Mouse (Mus musculus): ENCODE results near the gene Ttc4. TPM values are rescaled to one million over a fixed set of nuclear protein-coding genes. Genes with fewer than 3 reads are reported as not detected.

Gene Ttc4
- polyA plus RNA-seq, 1 experiment, result 28.2 TPM

GRCm38 (mm10) chr4:106663956-106664470 is 14.7 kb downstream of the Ttc4 start:
- Histone ChIP-seq H3K27me3 (ENCODE audit: control insufficient read depth, insufficient read depth, insufficient read length) (no peaks in the 10 kb centered on the region), H3K4me3 (no peak overlapping the region), H3K36me3 (ENCODE audit: control insufficient read depth, insufficient read depth) (peaks cover 31% of the 10 kb centered on the region), H3ac (ENCODE audit: control insufficient read depth, insufficient read length) (no peak overlapping the region), H3K79me2 (ENCODE audit: control insufficient read depth, insufficient read depth) (no peaks in the 10 kb centered on the region), H3K4me2 (ENCODE audit: low read depth) (no peak overlapping the region)
- TF ChIP-seq REST (IDR thresholded peaks at IDR 0.05; ENCODE audit: insufficient read depth, insufficient read length) (no peak), TCF3 (IDR thresholded peaks at IDR 0.05; ENCODE audit: insufficient read length, low read depth) (no peak)

- TF ChIP-seq POLR2AphosphoS2 (IDR thresholded peaks at IDR 0.05; ENCODE audit: insufficient read length, low read depth) (no peak), USF1 (IDR thresholded peaks at IDR 0.05; ENCODE audit: low read depth) (no peak), MYOG (IDR thresholded peaks at IDR 0.05; ENCODE audit: control insufficient read depth in 1 of 3, insufficient read depth in 1 of 3, insufficient read length in 2 of 3, low read depth in 2 of 3) (no peak), TCF12 (IDR thresholded peaks at IDR 0.05; ENCODE audit: insufficient read depth, poor library complexity, severe bottlenecking) (no peak), MYOD1 (IDR thresholded peaks at IDR 0.05; ENCODE audit: control insufficient read depth in 1 of 3, insufficient read length in 2 of 3, low read depth in 2 of 3) (no peak), MAX (IDR thresholded peaks at IDR 0.05; ENCODE audit: low read depth) (no peak), REST (IDR thresholded peaks at IDR 0.05; ENCODE audit: insufficient read depth, insufficient read length) (no peak), SRF (IDR thresholded peaks at IDR 0.05; ENCODE audit: control insufficient read depth, insufficient read length, low read depth) (no peak), CEBPB (IDR thresholded peaks at IDR 0.05; ENCODE audit: insufficient read depth, poor library complexity, severe bottlenecking) (no peak)
Measured at GRCm38 (mm10) chr4:106655681-106656080, 23.1 kb downstream of the Ttc4 start.

GRCm38 (mm10) chr4:106653051-106653450 is 25.7 kb downstream of the Ttc4 start:
- no peak for TF ChIP-seq CEBPB (IDR thresholded peaks at IDR 0.05; ENCODE audit: insufficient read depth, poor library complexity, severe bottlenecking)
- TF ChIP-seq USF1 (IDR thresholded peaks at IDR 0.05; ENCODE audit: low read depth), result no peak
- no peak for TF ChIP-seq POLR2AphosphoS2 (IDR thresholded peaks at IDR 0.05; ENCODE audit: insufficient read length, low read depth)
- no peak for TF ChIP-seq E2F4 (IDR thresholded peaks at IDR 0.05; ENCODE audit: insufficient read depth)
- TF ChIP-seq POLR2A (IDR thresholded peaks at IDR 0.05; ENCODE audit: insufficient read length, low read depth), result no peak
- TF ChIP-seq TCF3 (IDR thresholded peaks at IDR 0.05; ENCODE audit: insufficient read length, low read depth), result no peak
- TF ChIP-seq MYOD1 (IDR thresholded peaks at IDR 0.05; ENCODE audit: control insufficient read depth in 1 of 3, insufficient read length in 2 of 3, low read depth in 2 of 3), result no peak
- no peak for TF ChIP-seq SRF (IDR thresholded peaks at IDR 0.05; ENCODE audit: control insufficient read depth, insufficient read length, low read depth)
- TF ChIP-seq REST (IDR thresholded peaks at IDR 0.05; ENCODE audit: insufficient read depth, insufficient read length), result no peak
- no peak for TF ChIP-seq MYOG (IDR thresholded peaks at IDR 0.05; ENCODE audit: control insufficient read depth in 1 of 3, insufficient read depth in 1 of 3, insufficient read length in 2 of 3, low read depth in 2 of 3)
- TF ChIP-seq TCF12 (IDR thresholded peaks at IDR 0.05; ENCODE audit: insufficient read depth, poor library complexity, severe bottlenecking), result no peak
- Histone ChIP-seq H3K4me2 (ENCODE audit: low read depth) (no peak overlapping the region), H3K36me3 (ENCODE audit: control insufficient read depth, insufficient read depth) (no peaks in the 10 kb centered on the region), H3ac (ENCODE audit: control insufficient read depth, insufficient read length) (no peak overlapping the region), H3K27me3 (ENCODE audit: control insufficient read depth, insufficient read depth, insufficient read length) (no peaks in the 10 kb centered on the region), H3K79me2 (ENCODE audit: control insufficient read depth, insufficient read depth) (peaks cover 5% of the 10 kb centered on the region), H3K4me3 (no peak overlapping the region)

More at GRCm38 (mm10) chr4:106655681-106656080, 23.1 kb downstream of the Ttc4 start:
- H3K27me3 ChIP-seq (ENCODE audit: control insufficient read depth, insufficient read depth, insufficient read length), result no peaks in the 10 kb centered on the region
- no peak overlapping the region for H3K4me3 ChIP-seq
- H3K36me3 ChIP-seq (ENCODE audit: control insufficient read depth, insufficient read depth), result no peaks in the 10 kb centered on the region
- H3K4me2 ChIP-seq (ENCODE audit: low read depth), result no peak overlapping the region
- H3ac ChIP-seq (ENCODE audit: control insufficient read depth, insufficient read length), result no peak overlapping the region
- peaks cover 5% of the 10 kb centered on the region for H3K79me2 ChIP-seq (ENCODE audit: control insufficient read depth, insufficient read depth)

GRCm38 (mm10) chr4:106652546-106652945 is 26.2 kb downstream of the Ttc4 start:
- Histone ChIP-seq H3K27me3 (ENCODE audit: control insufficient read depth, insufficient read depth, insufficient read length) (no peaks in the 10 kb centered on the region), H3K79me2 (ENCODE audit: control insufficient read depth, insufficient read depth) (peaks cover 5% of the 10 kb centered on the region), H3K36me3 (ENCODE audit: control insufficient read depth, insufficient read depth) (no peaks in the 10 kb centered on the region), H3K4me3 (no peak overlapping the region), H3ac (ENCODE audit: control insufficient read depth, insufficient read length) (no peak overlapping the region), H3K4me2 (ENCODE audit: low read depth) (no peak overlapping the region)
- TF ChIP-seq MAX (IDR thresholded peaks at IDR 0.05; ENCODE audit: low read depth), result no peak
- no peak for TF ChIP-seq POLR2AphosphoS2 (IDR thresholded peaks at IDR 0.05; ENCODE audit: insufficient read length, low read depth)
- no peak for TF ChIP-seq E2F4 (IDR thresholded peaks at IDR 0.05; ENCODE audit: insufficient read depth)
- no peak for TF ChIP-seq TCF3 (IDR thresholded peaks at IDR 0.05; ENCODE audit: insufficient read length, low read depth)
- no peak for TF ChIP-seq USF1 (IDR thresholded peaks at IDR 0.05; ENCODE audit: low read depth)
- no peak for TF ChIP-seq MYOG (IDR thresholded peaks at IDR 0.05; ENCODE audit: control insufficient read depth in 1 of 3, insufficient read depth in 1 of 3, insufficient read length in 2 of 3, low read depth in 2 of 3)
- no peak for TF ChIP-seq MYOD1 (IDR thresholded peaks at IDR 0.05; ENCODE audit: control insufficient read depth in 1 of 3, insufficient read length in 2 of 3, low read depth in 2 of 3)
- no peak for TF ChIP-seq TCF12 (IDR thresholded peaks at IDR 0.05; ENCODE audit: insufficient read depth, poor library complexity, severe bottlenecking)
- TF ChIP-seq SRF (IDR thresholded peaks at IDR 0.05; ENCODE audit: control insufficient read depth, insufficient read length, low read depth), result no peak
- TF ChIP-seq REST (IDR thresholded peaks at IDR 0.05; ENCODE audit: insufficient read depth, insufficient read length), result no peak
- TF ChIP-seq POLR2A (IDR thresholded peaks at IDR 0.05; ENCODE audit: insufficient read length, low read depth), result no peak
- TF ChIP-seq CEBPB (IDR thresholded peaks at IDR 0.05; ENCODE audit: insufficient read depth, poor library complexity, severe bottlenecking), result no peak

- peaks cover 5% of the 10 kb centered on the region for H3K79me2 ChIP-seq (ENCODE audit: control insufficient read depth, insufficient read depth)
- H3K4me3 ChIP-seq, result peak within 1 kb of the TSS; percentile 37
- H3K36me3 ChIP-seq (ENCODE audit: control insufficient read depth, insufficient read depth), result no peaks in the 10 kb centered on the region
- no peaks in the 10 kb centered on the region for H3K27me3 ChIP-seq (ENCODE audit: control insufficient read depth, insufficient read depth, insufficient read length)
- H3ac ChIP-seq (ENCODE audit: control insufficient read depth, insufficient read length), result peak within 1 kb of the TSS; percentile 11
- no peak for TF ChIP-seq REST (IDR thresholded peaks at IDR 0.05; ENCODE audit: insufficient read depth, insufficient read length)
- TF ChIP-seq USF1 (IDR thresholded peaks at IDR 0.05; ENCODE audit: low read depth), result no peak
- TF ChIP-seq MAX (IDR thresholded peaks at IDR 0.05; ENCODE audit: low read depth), result no peak
- TF ChIP-seq E2F4 (IDR thresholded peaks at IDR 0.05; ENCODE audit: insufficient read depth), result peak; percentile 79
- TF ChIP-seq SRF (IDR thresholded peaks at IDR 0.05; ENCODE audit: control insufficient read depth, insufficient read length, low read depth), result peak; percentile 36
- no peak for TF ChIP-seq TCF3 (IDR thresholded peaks at IDR 0.05; ENCODE audit: insufficient read length, low read depth)
- peak; percentile 90 for TF ChIP-seq POLR2A (IDR thresholded peaks at IDR 0.05; ENCODE audit: insufficient read length, low read depth)
- no peak for TF ChIP-seq TCF12 (IDR thresholded peaks at IDR 0.05; ENCODE audit: insufficient read depth, poor library complexity, severe bottlenecking)
- TF ChIP-seq POLR2AphosphoS2 (IDR thresholded peaks at IDR 0.05; ENCODE audit: insufficient read length, low read depth), result peak; percentile 91
- no peak for TF ChIP-seq MYOD1 (IDR thresholded peaks at IDR 0.05; ENCODE audit: control insufficient read depth in 1 of 3, insufficient read length in 2 of 3, low read depth in 2 of 3)
- no peak for TF ChIP-seq MYOG (IDR thresholded peaks at IDR 0.05; ENCODE audit: control insufficient read depth in 1 of 3, insufficient read depth in 1 of 3, insufficient read length in 2 of 3, low read depth in 2 of 3)
- H3K4me2 ChIP-seq (ENCODE audit: low read depth), result peak within 1 kb of the TSS; percentile 83
Measured at GRCm38 (mm10) chr4:106650833-106651527, 27.8 kb downstream of the Ttc4 start, which contains the start of gene Pars2. Gene Pars2 (plus strand): TSS chr4:106651069.
